Mouse (Mus musculus) midbrain, embryonic 13.5 days (tissue): ENCODE data around the gene Tubb2a. TPM values are rescaled to one million over a fixed set of nuclear protein-coding genes. Genes with fewer than 3 reads are reported as not detected.

Source experiments
- polyA plus RNA-seq: library from polyadenylated mRNA; unstranded; fragments of >200 nt; fragmentation: Nextera tagmentation; extraction: Ambion mirVana; gene quantifications from 2 replicates; pipeline ENCODE4 v1.2.1, GENCODE M21; 2015

Tubb2a gene
- polyA plus RNA-seq, 1 experiment from 2014 or later = 1,655 TPM

Other genes starting within 250 kb of the Tubb2a start
- gene Serpinb6e, start 234.6 kb downstream of the Tubb2a start, polyA plus RNA-seq = not detected in 2 replicates
- gene Serpinb6c, start 172.3 kb downstream of the Tubb2a start, polyA plus RNA-seq = not detected in 2 replicates
- gene Nqo2, start 113.3 kb downstream of the Tubb2a start, polyA plus RNA-seq = 8.4 and 9.7 TPM in 2 replicates
- gene Ripk1, start 75.6 kb downstream of the Tubb2a start, polyA plus RNA-seq = 5.3 and 6.4 TPM in 2 replicates
- 29.5 and 31.1 TPM in 2 replicates for gene Serpinb6a, start 75.2 kb downstream of the Tubb2a start, polyA plus RNA-seq
- gene Bphl, start 40.4 kb downstream of the Tubb2a start, polyA plus RNA-seq = 31.6 and 36.8 TPM in 2 replicates
- 833 and 846 TPM in 2 replicates for gene Tubb2b, start 52.5 kb upstream of the Tubb2a start, polyA plus RNA-seq
- gene Psmg4, start 85.0 kb upstream of the Tubb2a start, polyA plus RNA-seq = 92.5 and 94.6 TPM in 2 replicates